Mouse (Mus musculus) cerebellum, postnatal 36 days (tissue): ENCODE data around the gene Gpr137.

Source experiments
- DNase-seq, 2 experiments: peaks; one replicate each; pipeline ENCODE4 v3.0.0; 2021 to 2022; ENCODE audit warnings: mixed read lengths in 2 of 2

Gpr137 gene

GRCm38 (mm10) chr19:6940396-6941351, 1.6 kb downstream of the Gpr137 start:
- DNase-seq, result no peak

- DNase-seq, result no peak
Observed at GRCm38 (mm10) chr19:6939106-6940002, 2.9 kb downstream of the Gpr137 start.

GRCm38 (mm10) chr19:6937541-6938465, 4.5 kb downstream of the Gpr137 start:
- DNase-seq, result peak; percentile 59 to 66

GRCm38 (mm10) chr19:6936299-6936698, 6.0 kb downstream of the Gpr137 start:
- DNase-seq, result no peak

- no peak for DNase-seq
Observed at GRCm38 (mm10) chr19:6934195-6934977, 7.9 kb downstream of the Gpr137 start, which contains the start of gene Kcnk4. Gene Kcnk4, minus strand, starts transcription at chr19:6934515.

GRCm38 (mm10) chr19:6933436-6934194, 8.7 kb downstream of the Gpr137 start:
- peak; percentile 65 to 71 for DNase-seq

- no peak for DNase-seq
Observed at GRCm38 (mm10) chr19:6933102-6933435, 9.2 kb downstream of the Gpr137 start.

GRCm38 (mm10) chr19:6932018-6932417, 10.3 kb downstream of the Gpr137 start:
- no peak for DNase-seq

GRCm38 (mm10) chr19:6931002-6931401, 11.3 kb downstream of the Gpr137 start:
- DNase-seq, result peak in 1 of 2 experiments; percentile 20

- no peak for DNase-seq
Observed at GRCm38 (mm10) chr19:6928080-6928479, 14.2 kb downstream of the Gpr137 start.

- no peak for DNase-seq
Observed at GRCm38 (mm10) chr19:6926559-6927255, 15.6 kb downstream of the Gpr137 start.

GRCm38 (mm10) chr19:6925611-6926329, 16.5 kb downstream of the Gpr137 start:
- DNase-seq, result no peak

- DNase-seq, result no peak
Observed at GRCm38 (mm10) chr19:6925307-6925573, 17.0 kb downstream of the Gpr137 start, which contains the start of gene Catsperz. Gene Catsperz, minus strand, starts transcription at chr19:6925380.

GRCm38 (mm10) chr19:6924461-6925306, 17.6 kb downstream of the Gpr137 start:
- peak; percentile 93 for DNase-seq

GRCm38 (mm10) chr19:6922901-6923735, 19.2 kb downstream of the Gpr137 start:
- DNase-seq, result no peak

- peak; percentile 99 to 100 for DNase-seq
Observed at GRCm38 (mm10) chr19:6921647-6922567, 20.4 kb downstream of the Gpr137 start, which contains the start of gene Esrra. Gene Esrra, minus strand, starts transcription at chr19:6921813.
